Mouse (Mus musculus) bone marrow, adult 2 months (tissue): ENCODE data around the gene Itgax.

Experiments
- CTCF ChIP-seq: fragments of 200-500 bp; IDR thresholded peaks from 2 replicates; pipeline ENCODE4 v1.5.1; 2011; ENCODE audit warnings: low read length, control low read depth; ENCODE audit not compliant: control insufficient read depth, insufficient read depth
- POLR2A ChIP-seq: fragments of 200-500 bp; IDR thresholded peaks from 2 replicates; pipeline ENCODE4 v1.6.1; 2011; ENCODE audit warnings: low read depth, mild to moderate bottlenecking, control low read depth, low read length, borderline replicate concordance; ENCODE audit not compliant: control insufficient read depth

DNA sequence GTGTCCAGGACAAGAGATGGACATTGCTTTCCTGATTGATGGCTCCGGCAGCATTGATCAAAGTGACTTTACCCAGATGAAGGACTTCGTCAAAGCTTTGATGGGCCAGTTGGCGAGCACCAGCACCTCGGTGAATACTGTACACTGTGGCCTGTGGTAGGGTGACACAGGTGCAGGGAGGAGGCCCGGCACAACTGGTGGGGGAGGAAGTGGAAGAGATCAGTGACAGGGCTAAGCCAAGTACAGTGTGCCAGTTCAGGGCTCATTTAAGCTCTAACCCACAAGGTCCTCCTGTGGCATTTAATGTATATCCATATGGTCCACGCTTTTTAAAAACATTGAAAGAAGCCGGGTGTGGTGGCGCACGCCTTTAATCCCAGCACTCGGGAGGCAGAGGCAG, 52.3 kb downstream of the Itgax start:
- no peak for TF ChIP-seq POLR2A
- TF ChIP-seq CTCF, result no peak
